Mouse (Mus musculus) liver, embryonic 13.5 days (tissue): ENCODE results near the gene Ip6k3. TPM values are rescaled to one million over a fixed set of nuclear protein-coding genes. Genes with fewer than 3 reads are reported as not detected.

Experiments
- ATAC-seq: fragments of 200-750 bp; cut with Nextera tagmentation; 2 replicates; pipeline ENCODE4 v1.8.0; 2017; ENCODE audit warnings: low read depth, mild to moderate bottlenecking, moderate number of reproducible peaks, moderate library complexity
- DNase-seq: peaks from one replicate; pipeline ENCODE4 v3.0.0; 2022
- H3K27ac ChIP-seq: fragments of 300-500 bp; sonication (generic); 2 replicates; pipeline ENCODE4 v1.5.1; 2015; ENCODE audit warnings: moderate library complexity, mild to moderate bottlenecking, inconsistent platforms
- H3K27me3 ChIP-seq: fragments of 300-500 bp; sonication (generic); 2 replicates; pipeline ENCODE4 v1.6.1; 2015; ENCODE audit warnings: mild to moderate bottlenecking, inconsistent platforms
- H3K36me3 ChIP-seq: fragments of 300-500 bp; sonication (generic); 2 replicates; pipeline ENCODE4 v1.6.1; 2015; ENCODE audit warnings: mild to moderate bottlenecking, inconsistent platforms
- H3K4me1 ChIP-seq: fragments of 300-500 bp; sonication (generic); replicated peaks from 2 replicates; pipeline ENCODE4 v1.6.1; 2015; ENCODE audit warnings: inconsistent platforms
- H3K4me2 ChIP-seq: fragments of 300-500 bp; sonication (generic); 2 replicates; pipeline ENCODE4 v1.6.1; 2015; ENCODE audit warnings: inconsistent platforms, mild to moderate bottlenecking, moderate library complexity
- H3K4me3 ChIP-seq: fragments of 300-500 bp; sonication (generic); replicated peaks from 2 replicates; pipeline ENCODE4 v1.5.1; 2015; ENCODE audit warnings: mild to moderate bottlenecking, inconsistent platforms
- H3K9ac ChIP-seq: fragments of 300-500 bp; sonication (generic); 2 replicates; pipeline ENCODE4 v1.6.1; 2015; ENCODE audit warnings: mild to moderate bottlenecking, inconsistent platforms
- H3K9me3 ChIP-seq: fragments of 300-500 bp; sonication (generic); replicated peaks from 2 replicates; pipeline ENCODE4 v1.6.1; 2016; ENCODE audit warnings: inconsistent platforms
- WGBS: fragments of 180-500 bp; shearing (Covaris S2); methylation state at CpG from one replicate; pipeline ENCODE4 v1.1.7; 2015; ENCODE audit not compliant: insufficient replicate concordance; 5-methylcytosine and 5-hydroxymethylcytosine counted together
- polyA plus RNA-seq: library from polyadenylated mRNA; unstranded; fragments of >200 nt; fragmentation: Nextera tagmentation; extraction: Ambion mirVana; gene quantifications from 2 replicates; pipeline ENCODE4 v1.2.1, GENCODE M21; 2015

The Ip6k3 gene
- polyA plus RNA-seq: 0.06 TPM in 1 of 2 replicates, not detected in the other

GRCm38 (mm10) chr17:27167545-27167944 lies at the start of gene Ip6k3:
Ip6k3 (minus strand) TSS chr17:27167795.
- no peaks in the 10 kb centered on the region for H3K36me3 ChIP-seq
- DNase-seq (no peak), ATAC-seq (no peak)
- no peak within 1 kb of the TSS for H3K4me3 ChIP-seq
- H3K27ac ChIP-seq: no peak within 1 kb of the TSS
- H3K4me1 ChIP-seq: peaks cover 28% of the 10 kb centered on the region
- no peak within 1 kb of the TSS for H3K4me2 ChIP-seq
- no peak within 1 kb of the TSS for H3K9ac ChIP-seq
- H3K27me3 ChIP-seq: peaks cover 7% of the 10 kb centered on the region; the same call in 1 of the 2 replicates
- no peaks in the 10 kb centered on the region for H3K9me3 ChIP-seq
- 53% methylated on average over 4 of the region's 4 CpGs for WGBS

GRCm38 (mm10) chr17:27212768-27213525 lies 45.4 kb upstream of the Ip6k3 start:
- Histone ChIP-seq H3K4me3 (no peak overlapping the region), H3K4me2 (peak overlapping the region; percentile 28), H3K4me1 (peaks cover 3% of the 10 kb centered on the region; the same call in 1 of the 2 replicates), H3K27ac (no peak overlapping the region), H3K9me3 (no peaks in the 10 kb centered on the region), H3K27me3 (peaks cover 24% of the 10 kb centered on the region), H3K36me3 (no peaks in the 10 kb centered on the region), H3K9ac (no peak overlapping the region)
- 19% methylated on average over 11 of the region's 11 CpGs for WGBS
- ATAC-seq (0 out of 2 replicates have a peak, but pooled peaks have one; percentile 29), DNase-seq (no peak)

GRCm38 (mm10) chr17:27212006-27212405 lies 44.4 kb upstream of the Ip6k3 start:
- WGBS: 53% methylated on average over 6 of the region's 6 CpGs
- no peak overlapping the region for H3K9ac ChIP-seq
- H3K4me2 ChIP-seq: peak overlapping the region; percentile 28
- H3K27ac ChIP-seq: no peak overlapping the region
- DNase-seq (no peak), ATAC-seq (peak; percentile 36; the same call in 1 of the 2 replicates)
- no peaks in the 10 kb centered on the region for H3K36me3 ChIP-seq
- H3K9me3 ChIP-seq: no peaks in the 10 kb centered on the region
- peaks cover 3% of the 10 kb centered on the region; the same call in 1 of the 2 replicates for H3K4me1 ChIP-seq
- peaks cover 33% of the 10 kb centered on the region for H3K27me3 ChIP-seq
- H3K4me3 ChIP-seq: no peak overlapping the region

GRCm38 (mm10) chr17:27207113-27207707 lies 39.6 kb upstream of the Ip6k3 start:
- Histone ChIP-seq H3K27me3 (peaks cover 29% of the 10 kb centered on the region), H3K36me3 (peaks cover 4% of the 10 kb centered on the region), H3K4me3 (no peak overlapping the region), H3K27ac (no peak overlapping the region), H3K9me3 (no peaks in the 10 kb centered on the region), H3K4me1 (peaks cover 20% of the 10 kb centered on the region), H3K4me2 (no peak overlapping the region), H3K9ac (no peak overlapping the region)
- 45% methylated on average over 11 of the region's 11 CpGs for WGBS
- DNase-seq (no peak), ATAC-seq (no peak)

GRCm38 (mm10) chr17:27204075-27204909 lies 36.7 kb upstream of the Ip6k3 start, which contains the start of gene Lemd2:
Lemd2 (minus strand) TSS chr17:27204469.
- Histone ChIP-seq H3K27ac (peak within 1 kb of the TSS; percentile 93), H3K36me3 (peaks cover 33% of the 10 kb centered on the region), H3K4me1 (peaks cover 42% of the 10 kb centered on the region), H3K4me2 (peak within 1 kb of the TSS; percentile 96), H3K9ac (peak within 1 kb of the TSS; percentile 97), H3K27me3 (peaks cover 13% of the 10 kb centered on the region), H3K9me3 (no peaks in the 10 kb centered on the region), H3K4me3 (peak within 1 kb of the TSS; percentile 92)
- WGBS: 2% methylated on average over 85 of the region's 97 CpGs
- ATAC-seq (peak; percentile 90), DNase-seq (peak; percentile 93)

- peak overlapping the region; percentile 96 for H3K4me2 ChIP-seq
- H3K4me3 ChIP-seq: peak overlapping the region; percentile 92
- H3K9me3 ChIP-seq: no peaks in the 10 kb centered on the region
- H3K9ac ChIP-seq: peak overlapping the region; percentile 97
- WGBS: under 1% methylated on average over 66 of the region's 74 CpGs
- H3K36me3 ChIP-seq: peaks cover 41% of the 10 kb centered on the region
- peak overlapping the region; percentile 93 for H3K27ac ChIP-seq
- peaks cover 10% of the 10 kb centered on the region for H3K27me3 ChIP-seq
- H3K4me1 ChIP-seq: peaks cover 42% of the 10 kb centered on the region
- ATAC-seq (peak; percentile 67), DNase-seq (peak; percentile 38)
Measured at GRCm38 (mm10) chr17:27203358-27204074, 35.9 kb upstream of the Ip6k3 start.

- peaks cover 42% of the 10 kb centered on the region for H3K4me1 ChIP-seq
- peak overlapping the region; percentile 93 for H3K27ac ChIP-seq
- ATAC-seq (no peak; the same call in 1 of the 2 replicates), DNase-seq (no peak)
- H3K36me3 ChIP-seq: peaks cover 47% of the 10 kb centered on the region
- peak overlapping the region; percentile 97 for H3K9ac ChIP-seq
- WGBS: 37% methylated on average over 14 of the region's 14 CpGs
- H3K9me3 ChIP-seq: no peaks in the 10 kb centered on the region
- H3K27me3 ChIP-seq: peaks cover 8% of the 10 kb centered on the region
- peak overlapping the region; percentile 92 for H3K4me3 ChIP-seq
- H3K4me2 ChIP-seq: peak overlapping the region; percentile 96
Measured at GRCm38 (mm10) chr17:27202919-27203357, 35.3 kb upstream of the Ip6k3 start.

GRCm38 (mm10) chr17:27201981-27202380 lies 34.4 kb upstream of the Ip6k3 start:
- H3K4me1 ChIP-seq: peaks cover 45% of the 10 kb centered on the region

GRCm38 (mm10) chr17:27200801-27201200 lies 33.2 kb upstream of the Ip6k3 start:
- Histone ChIP-seq H3K4me3 (no peak overlapping the region), H3K36me3 (peaks cover 67% of the 10 kb centered on the region), H3K9ac (no peak overlapping the region), H3K27ac (no peak overlapping the region), H3K27me3 (no peaks in the 10 kb centered on the region), H3K4me2 (no peak overlapping the region), H3K4me1 (peaks cover 53% of the 10 kb centered on the region), H3K9me3 (no peaks in the 10 kb centered on the region)
- no peak for ATAC-seq
- DNase-seq: no peak
- WGBS: 78% methylated on average over 11 of the region's 11 CpGs

More at GRCm38 (mm10) chr17:27201981-27202380, 34.4 kb upstream of the Ip6k3 start:
- peaks cover 56% of the 10 kb centered on the region for H3K36me3 ChIP-seq
- no peak overlapping the region for H3K27ac ChIP-seq
- no peaks in the 10 kb centered on the region for H3K27me3 ChIP-seq
- WGBS: 84% methylated on average over 2 of the region's 2 CpGs
- H3K4me3 ChIP-seq: no peak overlapping the region
- no peak overlapping the region for H3K4me2 ChIP-seq
- DNase-seq: peak; percentile 36
- no peaks in the 10 kb centered on the region for H3K9me3 ChIP-seq
- no peak overlapping the region for H3K9ac ChIP-seq
- no peak for ATAC-seq

GRCm38 (mm10) chr17:27199864-27200263 lies 32.3 kb upstream of the Ip6k3 start:
- Histone ChIP-seq H3K4me1 (peaks cover 60% of the 10 kb centered on the region), H3K27ac (no peak overlapping the region; the same call in 1 of the 2 replicates), H3K9me3 (no peaks in the 10 kb centered on the region), H3K27me3 (no peaks in the 10 kb centered on the region), H3K9ac (no peak overlapping the region), H3K4me3 (no peak overlapping the region), H3K4me2 (no peak overlapping the region), H3K36me3 (peaks cover 76% of the 10 kb centered on the region)
- ATAC-seq (no peak), DNase-seq (no peak)
- WGBS: 59% methylated on average over 7 of the region's 7 CpGs
